Mouse (Mus musculus) embryonic facial prominence, embryonic 11.5 days (tissue): ENCODE data around the gene Olfr285. TPM values are rescaled to one million over a fixed set of nuclear protein-coding genes. Genes with fewer than 3 reads are reported as not detected.

ENCODE experiments used
- ATAC-seq: fragments of 200-750 bp; cut with Nextera tagmentation; replicated peaks from 2 replicates; pipeline ENCODE4 v1.8.0; 2017; ENCODE audit warnings: low read depth; ENCODE audit not compliant: insufficient number of reproducible peaks, low FRiP score, low TSS enrichment
- DNase-seq: peaks from one replicate; pipeline ENCODE4 v3.0.0-alpha.2; 2015; ENCODE audit warnings: low spot score
- H3K27ac ChIP-seq: fragments of 300-500 bp; sonication (generic); replicated peaks from 2 replicates; pipeline ENCODE4 v1.5.1; 2014; ENCODE audit warnings: mild to moderate bottlenecking, low read depth, low read length, control low read depth
- H3K27me3 ChIP-seq: fragments of 300-500 bp; sonication (generic); 2 replicates; pipeline ENCODE4 v1.6.1; 2014; ENCODE audit warnings: mild to moderate bottlenecking, low read length, moderate library complexity, mixed read lengths; ENCODE audit not compliant: control insufficient read depth, insufficient read depth
- H3K36me3 ChIP-seq: fragments of 300-500 bp; sonication (generic); replicated peaks from 2 replicates; pipeline ENCODE4 v1.6.1; 2014; ENCODE audit warnings: low read depth, mild to moderate bottlenecking, low read length, moderate library complexity, mixed read lengths; ENCODE audit not compliant: control insufficient read depth, insufficient read depth
- H3K4me1 ChIP-seq: fragments of 300-500 bp; sonication (generic); 2 replicates; pipeline ENCODE4 v1.6.1; 2014; ENCODE audit warnings: low read length, mixed read lengths; ENCODE audit not compliant: control insufficient read depth, insufficient read depth
- H3K4me2 ChIP-seq: fragments of 300-500 bp; sonication (generic); 2 replicates; pipeline ENCODE4 v1.6.1; 2014; ENCODE audit warnings: low read depth, mild to moderate bottlenecking, control low read depth, low read length, moderate library complexity
- H3K4me3 ChIP-seq: fragments of 300-500 bp; sonication (generic); 2 replicates; pipeline ENCODE4 v1.5.1; 2014; ENCODE audit warnings: low read depth, low read length, control low read depth
- H3K9ac ChIP-seq: fragments of 300-500 bp; sonication (generic); replicated peaks from 2 replicates; pipeline ENCODE4 v1.6.1; 2014; ENCODE audit warnings: mild to moderate bottlenecking, control low read depth, low read length
- H3K9me3 ChIP-seq: fragments of 300-500 bp; sonication (generic); replicated peaks from 2 replicates; pipeline ENCODE4 v1.6.1; 2016; ENCODE audit warnings: mild to moderate bottlenecking, low read length, inconsistent platforms, mixed read lengths; ENCODE audit not compliant: control insufficient read depth
- WGBS: fragments of 180-500 bp; shearing (Covaris S2); extraction: QIAGEN DNeasy Blood & Tissue Kit; methylation state at CpG from one replicate; pipeline ENCODE4 v1.1.7; 2014; 5-methylcytosine and 5-hydroxymethylcytosine counted together
- polyA plus RNA-seq: library from polyadenylated mRNA; unstranded; fragments of >200 nt; fragmentation: Nextera tagmentation; extraction: Ambion mirVana; gene quantifications from 2 replicates; pipeline ENCODE4 v1.2.1, GENCODE M21; 2014

Olfr285 gene
- not detected in 2 replicates for polyA plus RNA-seq

DNA sequence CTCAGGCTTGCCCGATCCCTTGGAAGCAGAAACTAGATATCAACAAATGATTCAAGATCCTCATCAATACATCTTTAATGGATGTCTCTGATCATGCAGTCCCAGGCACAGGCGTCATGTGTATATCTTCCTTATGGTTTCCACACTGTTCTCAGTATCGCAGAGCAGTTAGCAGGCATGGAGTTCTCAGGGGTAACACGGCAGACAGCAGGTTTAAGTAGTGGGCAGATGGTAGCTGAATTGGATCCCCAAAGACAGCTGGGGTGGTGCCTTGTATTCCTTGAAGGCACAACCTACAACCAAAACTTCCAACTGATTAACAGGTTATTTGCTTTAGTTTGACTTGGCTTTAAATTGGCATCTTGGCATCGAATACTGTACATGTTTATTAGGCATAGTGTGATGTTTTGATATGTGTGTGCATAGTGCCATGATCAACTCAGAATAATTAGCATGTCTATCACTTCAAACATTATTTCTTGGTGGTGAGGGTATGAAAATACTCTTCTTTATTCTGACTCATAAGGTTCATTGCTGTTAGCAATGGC, at the start of gene Olfr285:
Olfr285 (minus strand) TSS at position 177 of the 548 bp plus-strand sequence.
- H3K9ac ChIP-seq: no peak within 1 kb of the TSS
- H3K36me3 ChIP-seq: no peaks in the 10 kb centered on the region
- no peak within 1 kb of the TSS for H3K4me3 ChIP-seq
- no peaks in the 10 kb centered on the region for H3K4me1 ChIP-seq
- H3K4me2 ChIP-seq: no peak within 1 kb of the TSS
- ATAC-seq (no peak), DNase-seq (no peak)
- H3K27me3 ChIP-seq: no peaks in the 10 kb centered on the region
- no peak within 1 kb of the TSS for H3K27ac ChIP-seq
- no peaks in the 10 kb centered on the region for H3K9me3 ChIP-seq
- 83% methylated on average over 5 of the region's 5 CpGs for WGBS

DNA sequence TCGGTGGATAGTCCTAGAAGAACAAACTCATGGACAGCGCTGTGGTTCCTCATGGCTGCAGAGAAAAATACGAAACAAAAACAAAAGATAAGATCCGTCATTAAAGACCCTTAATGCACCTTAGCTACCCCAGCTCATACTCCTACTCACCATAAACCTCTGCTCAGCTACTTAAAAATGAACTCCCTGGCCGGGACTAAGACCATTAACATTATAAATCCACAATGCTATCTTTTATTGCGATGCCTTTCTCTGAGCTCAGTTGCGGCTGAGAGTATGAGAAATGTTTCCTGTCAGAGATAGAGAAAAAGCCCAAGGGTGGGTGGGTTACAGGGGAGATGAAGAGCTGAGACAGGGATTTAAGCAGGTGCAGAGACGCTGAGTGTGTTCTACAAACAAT, 23.7 kb upstream of the Olfr285 start, which contains the start of gene Olfr284:
Olfr284 (minus strand) TSS at position 101 of the 400 bp plus-strand sequence.
- Histone ChIP-seq H3K27me3 (no peaks in the 10 kb centered on the region), H3K4me2 (no peak within 1 kb of the TSS), H3K4me1 (no peaks in the 10 kb centered on the region), H3K9me3 (no peaks in the 10 kb centered on the region), H3K36me3 (no peaks in the 10 kb centered on the region), H3K9ac (no peak within 1 kb of the TSS), H3K4me3 (no peak within 1 kb of the TSS), H3K27ac (no peak within 1 kb of the TSS)
- WGBS: 80% methylated on average over 8 of the region's 8 CpGs
- ATAC-seq: no peak
- DNase-seq: no peak

DNA sequence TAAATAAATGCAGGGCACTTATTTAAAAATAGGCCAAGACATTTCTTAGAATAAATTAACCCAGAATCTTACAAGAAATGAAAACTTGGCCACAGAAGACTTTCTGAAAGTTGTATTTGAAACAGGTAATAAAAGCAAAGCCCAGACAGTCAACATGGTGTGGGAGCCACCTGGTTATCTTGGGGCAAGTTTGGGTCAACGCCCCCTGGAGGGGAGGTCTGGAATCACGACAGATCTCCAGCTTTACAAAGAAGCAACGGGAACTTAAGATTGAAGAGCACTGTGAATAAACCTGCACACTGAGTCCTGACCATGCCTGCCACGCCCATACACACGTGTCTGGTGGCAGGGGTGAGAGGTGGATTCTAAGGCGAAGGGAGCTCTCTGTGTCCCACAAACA, 1.4 kb downstream of the Olfr285 start:
- H3K4me1 ChIP-seq: no peaks in the 10 kb centered on the region
- H3K9me3 ChIP-seq: no peaks in the 10 kb centered on the region
- DNase-seq (no peak), ATAC-seq (no peak)
- no peak overlapping the region for H3K9ac ChIP-seq
- H3K4me2 ChIP-seq: no peak overlapping the region
- H3K36me3 ChIP-seq: no peaks in the 10 kb centered on the region
- no peaks in the 10 kb centered on the region for H3K27me3 ChIP-seq
- H3K4me3 ChIP-seq: no peak overlapping the region
- 49% methylated on average over 6 of the region's 6 CpGs for WGBS
- no peak overlapping the region for H3K27ac ChIP-seq

DNA sequence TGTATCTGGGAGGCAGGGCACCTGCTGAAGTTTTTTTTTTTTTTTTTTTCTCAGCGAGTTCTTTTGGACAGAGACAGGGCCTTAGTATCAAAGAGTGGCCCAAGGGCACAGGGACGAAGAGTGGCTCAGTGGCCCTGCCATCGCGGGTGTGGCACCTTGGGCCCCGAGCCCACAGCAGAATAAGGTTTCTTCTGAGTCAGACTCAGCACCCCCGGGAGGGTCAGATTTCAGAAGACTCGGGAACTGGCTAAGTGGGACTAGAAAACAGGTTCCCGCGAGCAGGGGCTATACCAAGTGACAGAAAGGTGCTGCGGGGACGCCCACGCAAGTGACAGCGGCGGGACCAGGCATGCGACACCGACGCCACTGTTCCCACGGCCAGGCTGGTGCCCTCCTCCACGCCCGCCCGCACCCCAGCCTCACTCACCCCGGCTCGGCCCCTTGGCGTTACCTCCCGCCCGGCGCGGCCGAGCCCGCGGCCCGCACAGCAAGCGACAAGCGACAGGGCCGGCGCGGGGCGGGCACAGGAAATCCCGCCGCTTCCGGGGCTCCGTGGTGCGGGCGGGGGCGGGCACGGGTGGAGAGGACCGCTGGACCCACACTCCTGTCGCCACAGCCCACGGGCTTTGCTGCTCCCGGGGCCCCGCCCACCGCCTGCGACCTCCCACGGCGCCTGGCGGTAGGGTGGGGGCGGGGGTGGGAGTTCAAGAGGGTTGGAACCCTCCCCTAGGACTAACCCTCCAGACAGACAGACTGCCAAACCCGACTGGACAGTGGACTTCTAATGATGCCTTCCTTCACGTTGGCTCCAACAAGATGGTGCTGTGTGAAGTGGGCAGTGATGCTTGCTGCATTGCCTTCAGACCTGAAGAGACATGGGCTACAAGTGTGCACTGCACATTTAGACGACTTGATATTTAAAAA, 21.3 kb downstream of the Olfr285 start, which contains the start of gene Zfp641:
Zfp641 (minus strand) TSS at position 534 of the 924 bp plus-strand sequence.
- peak within 1 kb of the TSS; percentile 60 for H3K9ac ChIP-seq
- no peaks in the 10 kb centered on the region for H3K4me1 ChIP-seq
- H3K4me2 ChIP-seq: peak within 1 kb of the TSS; percentile 100
- ATAC-seq: 0 out of 2 replicates have a peak, but pooled peaks have one; percentile 39
- 3% methylated on average over 51 of the region's 60 CpGs for WGBS
- H3K4me3 ChIP-seq: peak within 1 kb of the TSS; percentile 62
- H3K27me3 ChIP-seq: peaks cover 5% of the 10 kb centered on the region; the same call in 1 of the 2 replicates
- no peaks in the 10 kb centered on the region for H3K9me3 ChIP-seq
- no peak within 1 kb of the TSS for H3K27ac ChIP-seq
- no peaks in the 10 kb centered on the region for H3K36me3 ChIP-seq
- DNase-seq: peak; percentile 10

DNA sequence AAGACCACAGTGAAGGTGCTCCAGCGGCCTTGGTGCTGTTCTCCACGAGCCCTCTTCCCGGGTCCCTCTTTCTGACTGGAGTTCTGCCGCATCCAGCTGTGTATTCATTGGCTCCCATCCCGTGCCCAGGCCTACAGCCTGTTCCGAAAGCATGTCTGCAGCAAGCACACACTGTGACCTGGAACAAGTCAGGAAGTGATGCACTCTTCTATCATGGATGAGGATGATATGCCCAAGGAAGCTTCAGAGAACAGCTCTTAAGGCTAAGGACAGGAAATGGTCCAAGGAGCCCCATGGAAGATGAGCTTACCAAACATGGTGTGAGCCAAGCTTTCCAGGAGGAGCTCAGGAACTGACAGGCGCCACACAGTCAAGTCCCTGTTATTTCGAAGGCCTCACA, 23.5 kb downstream of the Olfr285 start:
- peaks cover 5% of the 10 kb centered on the region; the same call in 1 of the 2 replicates for H3K27me3 ChIP-seq
- no peaks in the 10 kb centered on the region for H3K9me3 ChIP-seq
- WGBS: 86% methylated on average over 8 of the region's 8 CpGs
- H3K4me3 ChIP-seq: no peak overlapping the region
- no peak for DNase-seq
- no peak overlapping the region for H3K4me2 ChIP-seq
- H3K36me3 ChIP-seq: no peaks in the 10 kb centered on the region
- ATAC-seq: no peak
- no peak overlapping the region for H3K27ac ChIP-seq
- no peak overlapping the region for H3K9ac ChIP-seq
- H3K4me1 ChIP-seq: no peaks in the 10 kb centered on the region

DNA sequence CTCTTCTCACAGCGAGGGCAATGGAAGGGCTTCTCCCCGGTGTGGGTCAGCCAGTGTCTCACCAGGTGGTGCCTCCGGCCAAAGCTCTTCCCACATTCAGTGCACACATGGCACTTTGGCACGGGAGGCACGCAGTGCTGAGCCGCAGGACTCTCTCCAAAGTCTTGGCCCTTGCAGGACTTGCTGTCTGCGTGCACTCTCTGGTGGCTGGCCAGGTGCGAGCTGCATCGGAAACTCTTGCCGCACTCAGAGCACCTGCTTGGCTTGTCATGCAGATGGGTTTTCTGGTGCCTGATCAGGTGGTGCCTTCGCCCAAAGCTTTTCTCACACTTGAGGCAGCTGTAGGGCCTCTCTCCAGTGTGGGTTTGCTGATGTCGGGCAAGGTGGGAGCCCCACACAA, 28.6 kb downstream of the Olfr285 start:
- H3K9me3 ChIP-seq: no peaks in the 10 kb centered on the region
- ATAC-seq: no peak
- no peak overlapping the region for H3K27ac ChIP-seq
- H3K4me1 ChIP-seq: no peaks in the 10 kb centered on the region
- H3K27me3 ChIP-seq: no peaks in the 10 kb centered on the region
- H3K4me2 ChIP-seq: no peak overlapping the region
- no peak overlapping the region for H3K4me3 ChIP-seq
- no peak overlapping the region for H3K9ac ChIP-seq
- H3K36me3 ChIP-seq: no peaks in the 10 kb centered on the region
- 66% methylated on average over 12 of the region's 12 CpGs for WGBS
- no peak for DNase-seq

DNA sequence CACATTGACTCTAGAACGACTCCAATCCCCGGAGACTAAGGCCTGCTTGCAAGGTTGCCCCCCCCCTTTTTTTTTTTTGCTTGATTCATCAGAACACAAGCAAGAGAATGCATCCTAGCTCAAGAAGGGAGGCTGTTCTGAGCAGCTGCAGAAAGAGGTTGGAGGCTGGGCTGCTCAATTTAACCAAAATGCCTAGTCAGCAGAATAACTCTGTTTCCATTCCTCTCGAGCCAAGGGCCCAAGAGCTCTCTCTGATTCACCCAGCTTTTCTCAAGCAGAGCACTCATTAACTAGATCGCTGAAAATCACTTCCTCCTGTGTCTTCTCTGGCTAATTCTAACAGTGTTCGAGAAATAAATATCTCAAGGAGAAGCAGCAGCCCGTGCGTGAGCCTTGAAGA, 30.7 kb downstream of the Olfr285 start:
- no peak for DNase-seq
- 64% methylated on average over 7 of the region's 7 CpGs for WGBS

More for the DNA sequence above, 30.7 kb downstream of the Olfr285 start:
- no peak overlapping the region for H3K4me3 ChIP-seq
- no peaks in the 10 kb centered on the region for H3K9me3 ChIP-seq
- H3K27me3 ChIP-seq: no peaks in the 10 kb centered on the region
- H3K27ac ChIP-seq: no peak overlapping the region
- no peaks in the 10 kb centered on the region for H3K4me1 ChIP-seq
- H3K4me2 ChIP-seq: no peak overlapping the region
- no peaks in the 10 kb centered on the region for H3K36me3 ChIP-seq
- H3K9ac ChIP-seq: no peak overlapping the region
- ATAC-seq: no peak
